Mouse (Mus musculus) myocyte (in vitro differentiated cells): ENCODE results near the gene Cobl. TPM values are rescaled to one million over a fixed set of nuclear protein-coding genes. Genes with fewer than 3 reads are reported as not detected.

Experiments
- H3K27me3 ChIP-seq: one replicate; pipeline ENCODE4 v1.6.1; 2011; ENCODE audit not compliant: control insufficient read depth, insufficient read depth, insufficient read length
- H3K36me3 ChIP-seq: one replicate; pipeline ENCODE4 v1.6.1; 2011; ENCODE audit not compliant: control insufficient read depth, insufficient read depth
- H3K4me2 ChIP-seq: one replicate; pipeline ENCODE4 v1.6.1; 2011; ENCODE audit warnings: low read depth, control low read depth
- H3K4me3 ChIP-seq: one replicate; pipeline ENCODE4 v1.5.1; 2011; ENCODE audit warnings: mild to moderate bottlenecking, control low read depth, moderate library complexity
- H3K79me2 ChIP-seq: one replicate; pipeline ENCODE4 v1.6.1; 2011; ENCODE audit not compliant: control insufficient read depth, insufficient read depth
- H3ac ChIP-seq: one replicate; pipeline ENCODE4 v1.6.1; 2011; ENCODE audit not compliant: control insufficient read depth, insufficient read length
- CEBPB ChIP-seq: IDR thresholded peaks from 2 replicates; pipeline ENCODE4 v1.6.1; 2011; ENCODE audit warnings: mild to moderate bottlenecking, moderate library complexity; ENCODE audit not compliant: poor library complexity, insufficient read depth, severe bottlenecking
- E2F4 ChIP-seq: IDR thresholded peaks from one replicate; pipeline ENCODE4 v1.6.1; 2011; ENCODE audit warnings: mild to moderate bottlenecking, control low read depth, moderate library complexity; ENCODE audit not compliant: insufficient read depth
- MAX ChIP-seq: IDR thresholded peaks from one replicate; pipeline ENCODE4 v1.6.1; 2011; ENCODE audit warnings: low read depth, mild to moderate bottlenecking, control low read depth
- MYOD1 ChIP-seq, 3 experiments: IDR thresholded peaks; one replicate each; pipeline ENCODE4 v1.6.1; 2011; ENCODE audit warnings: control low read depth in 2 of 3, low read depth in 2 of 3, mild to moderate bottlenecking in 2 of 3, moderate library complexity in 1 of 3; ENCODE audit not compliant: insufficient read length in 2 of 3, control insufficient read depth in 1 of 3
- MYOG ChIP-seq, 3 experiments: IDR thresholded peaks; one replicate each; pipeline ENCODE4 v1.6.1; 2011; ENCODE audit warnings: control low read depth in 2 of 3, low read depth in 2 of 3, mild to moderate bottlenecking in 2 of 3; ENCODE audit not compliant: insufficient read length in 2 of 3, control insufficient read depth in 1 of 3, insufficient read depth in 1 of 3
- POLR2A ChIP-seq: IDR thresholded peaks from one replicate; pipeline ENCODE4 v1.6.1; 2011; ENCODE audit warnings: low read depth, mild to moderate bottlenecking, control low read depth, moderate library complexity; ENCODE audit not compliant: insufficient read length
- POLR2AphosphoS2 ChIP-seq: IDR thresholded peaks from one replicate; pipeline ENCODE4 v1.6.1; 2011; ENCODE audit warnings: low read depth, control low read depth; ENCODE audit not compliant: insufficient read length
- REST ChIP-seq: IDR thresholded peaks from one replicate; pipeline ENCODE4 v1.6.1; 2011; ENCODE audit warnings: mild to moderate bottlenecking, control low read depth, moderate library complexity; ENCODE audit not compliant: insufficient read depth, insufficient read length
- SRF ChIP-seq: IDR thresholded peaks from one replicate; pipeline ENCODE4 v1.6.1; 2011; ENCODE audit warnings: low read depth; ENCODE audit not compliant: control insufficient read depth, insufficient read length
- TCF12 ChIP-seq: IDR thresholded peaks from one replicate; pipeline ENCODE4 v1.6.1; 2011; ENCODE audit warnings: mild to moderate bottlenecking, control low read depth; ENCODE audit not compliant: poor library complexity, insufficient read depth, severe bottlenecking
- TCF3 ChIP-seq: IDR thresholded peaks from one replicate; pipeline ENCODE4 v1.6.1; 2011; ENCODE audit warnings: low read depth, control low read depth; ENCODE audit not compliant: insufficient read length
- USF1 ChIP-seq: IDR thresholded peaks from one replicate; pipeline ENCODE4 v1.6.1; 2011; ENCODE audit warnings: low read depth, mild to moderate bottlenecking, control low read depth, moderate library complexity
- polyA plus RNA-seq: library from polyadenylated mRNA; unstranded; fragments of >200 nt; fragmentation: generic; extraction: Trizol; gene quantifications from one replicate; pipeline ENCODE4 v1.2.1, GENCODE M21; 2012; ENCODE audit warnings: missing spikeins

The Cobl gene
- polyA plus RNA-seq, 1 experiment: 191 TPM

- no peak for TF ChIP-seq CEBPB
- Histone ChIP-seq H3K4me3 (no peak overlapping the region), H3K36me3 (no peaks in the 10 kb centered on the region), H3K4me2 (no peak overlapping the region), H3ac (no peak overlapping the region), H3K27me3 (no peaks in the 10 kb centered on the region), H3K79me2 (no peaks in the 10 kb centered on the region)
These were observed 153.3 kb downstream of the Cobl start for GRCm38 (mm10) chr11:12311419-12311818.

DNA sequence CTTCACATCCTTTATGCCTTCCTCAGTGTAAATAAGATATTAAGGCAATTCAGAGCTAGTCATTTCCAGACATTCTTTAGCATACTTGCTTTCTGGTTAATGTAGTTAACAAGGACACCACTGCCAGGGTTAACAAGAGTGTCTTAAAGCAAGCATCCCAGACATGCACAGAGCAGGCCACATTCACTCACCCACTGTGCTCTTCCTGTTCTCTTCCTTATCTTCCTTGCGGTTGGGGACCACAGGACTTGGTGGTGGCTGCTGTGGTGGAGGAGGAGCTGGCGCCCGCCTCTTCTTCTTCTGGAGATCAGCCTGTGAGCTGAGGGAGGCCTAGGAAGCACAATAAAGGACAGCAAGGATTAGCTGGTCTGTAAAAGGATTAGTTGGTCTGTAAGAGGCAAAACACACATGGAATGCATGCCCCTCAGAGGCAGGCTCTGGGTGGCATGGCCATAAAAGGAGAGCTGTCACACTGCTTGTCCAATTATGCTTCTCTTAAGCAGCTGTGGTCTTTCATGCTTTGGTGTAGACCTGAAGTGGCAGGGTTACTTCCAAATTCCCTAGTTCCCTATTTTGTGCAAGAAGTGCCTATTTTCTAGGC is 155.2 kb downstream of the Cobl start:
- no peak overlapping the region for H3ac ChIP-seq
- no peak for TF ChIP-seq MYOG (IDR thresholded peaks at IDR 0.05; ENCODE audit: control insufficient read depth in 1 of 3, insufficient read depth in 1 of 3, insufficient read length in 2 of 3, low read depth in 2 of 3)
- no peak for TF ChIP-seq POLR2A
- no peak for TF ChIP-seq TCF12
- no peak for TF ChIP-seq CEBPB
- no peaks in the 10 kb centered on the region for H3K27me3 ChIP-seq
- H3K79me2 ChIP-seq: no peaks in the 10 kb centered on the region
- no peaks in the 10 kb centered on the region for H3K36me3 ChIP-seq
- no peak overlapping the region for H3K4me2 ChIP-seq
- no peak overlapping the region for H3K4me3 ChIP-seq

DNA sequence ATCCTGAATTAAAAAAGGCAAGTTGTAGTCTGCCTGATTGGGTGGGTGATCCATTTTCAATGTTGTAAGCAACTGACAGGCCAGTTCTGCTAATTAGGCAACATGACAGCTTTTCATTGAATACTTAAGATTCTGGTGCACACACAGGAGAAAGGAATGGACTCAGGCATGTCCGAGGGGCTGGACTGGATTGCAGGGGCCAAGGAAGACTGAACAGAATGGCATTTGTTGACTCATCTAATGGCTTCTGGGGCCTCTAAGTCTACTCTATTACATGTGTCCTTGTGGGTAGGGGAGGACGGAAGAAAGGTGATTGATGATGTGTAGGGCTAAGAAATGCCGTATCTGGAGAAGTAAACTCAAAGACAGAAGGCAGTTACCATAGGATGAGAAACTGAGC is 159.9 kb downstream of the Cobl start:
- H3K36me3 ChIP-seq: no peaks in the 10 kb centered on the region
- H3ac ChIP-seq: no peak overlapping the region
- no peak overlapping the region for H3K4me2 ChIP-seq
- H3K27me3 ChIP-seq: no peaks in the 10 kb centered on the region
- no peak overlapping the region for H3K4me3 ChIP-seq
- no peak for TF ChIP-seq E2F4
- TF ChIP-seq POLR2A: no peak
- no peak for TF ChIP-seq USF1
- TF ChIP-seq MYOD1 (IDR thresholded peaks at IDR 0.05; ENCODE audit: control insufficient read depth in 1 of 3, insufficient read length in 2 of 3, low read depth in 2 of 3): no peak
- TF ChIP-seq CEBPB: no peak
- TF ChIP-seq POLR2AphosphoS2: no peak
- TF ChIP-seq TCF3: no peak
- no peak for TF ChIP-seq TCF12
- TF ChIP-seq MAX: no peak
- TF ChIP-seq SRF: no peak
- TF ChIP-seq REST: no peak
- TF ChIP-seq MYOG (IDR thresholded peaks at IDR 0.05; ENCODE audit: control insufficient read depth in 1 of 3, insufficient read depth in 1 of 3, insufficient read length in 2 of 3, low read depth in 2 of 3): no peak
- no peaks in the 10 kb centered on the region for H3K79me2 ChIP-seq

DNA sequence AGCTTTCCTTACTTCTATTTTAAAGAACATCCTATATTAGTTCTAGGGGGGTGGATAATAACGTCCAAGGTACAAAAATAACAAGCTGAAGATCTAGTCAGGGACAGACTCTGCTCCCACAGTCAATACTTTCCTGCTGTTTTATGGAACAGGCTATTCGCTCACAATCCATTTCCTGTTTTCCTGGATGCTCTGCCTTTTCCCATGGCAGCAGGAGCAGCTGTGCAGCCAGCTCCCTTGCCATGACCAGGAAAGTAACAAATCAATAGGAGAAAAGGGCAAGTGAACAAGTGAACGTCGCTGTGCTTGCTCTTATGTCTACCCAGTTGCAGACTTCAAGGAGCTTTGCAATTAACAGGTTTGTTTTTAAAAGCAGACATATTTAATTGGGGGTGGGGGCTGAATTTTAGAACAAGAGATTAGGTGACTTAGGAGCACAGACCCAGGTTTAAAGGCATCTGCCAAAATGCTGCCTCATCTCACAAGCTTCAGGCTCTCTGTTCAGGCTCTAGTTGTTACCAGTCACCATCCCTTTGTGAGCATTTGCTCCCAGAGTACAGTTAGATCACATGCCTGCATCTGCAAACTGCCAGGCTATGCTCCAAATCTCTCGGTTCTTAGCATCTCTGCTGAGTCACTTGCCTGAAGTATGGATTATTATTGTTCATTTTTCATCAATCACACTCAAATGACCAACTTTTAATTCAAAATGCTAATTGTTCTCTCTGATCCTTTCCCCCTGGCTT is 164.9 kb downstream of the Cobl start:
- no peak for TF ChIP-seq TCF12
- TF ChIP-seq POLR2A: no peak
- TF ChIP-seq POLR2AphosphoS2: no peak
- TF ChIP-seq TCF3: no peak
- TF ChIP-seq E2F4: no peak
- H3K36me3 ChIP-seq: no peaks in the 10 kb centered on the region
- H3K79me2 ChIP-seq: no peaks in the 10 kb centered on the region
- no peak overlapping the region for H3K4me3 ChIP-seq
- H3K4me2 ChIP-seq: no peak overlapping the region
- no peaks in the 10 kb centered on the region for H3K27me3 ChIP-seq
- H3ac ChIP-seq: no peak overlapping the region

- H3K36me3 ChIP-seq: no peaks in the 10 kb centered on the region
- no peak overlapping the region for H3K4me3 ChIP-seq
- no peaks in the 10 kb centered on the region for H3K27me3 ChIP-seq
- H3K4me2 ChIP-seq: no peak overlapping the region
- TF ChIP-seq MYOG (IDR thresholded peaks at IDR 0.05; ENCODE audit: control insufficient read depth in 1 of 3, insufficient read depth in 1 of 3, insufficient read length in 2 of 3, low read depth in 2 of 3) (no peak), MAX (no peak), CEBPB (no peak), E2F4 (no peak), TCF12 (no peak), USF1 (no peak), SRF (no peak)
- H3ac ChIP-seq: no peak overlapping the region
- no peaks in the 10 kb centered on the region for H3K79me2 ChIP-seq
These were observed 173.2 kb downstream of the Cobl start for GRCm38 (mm10) chr11:12291654-12291935.
